29 mouse cellular contexts compared by ENCODE assay signal in the genomic region with DNA sequence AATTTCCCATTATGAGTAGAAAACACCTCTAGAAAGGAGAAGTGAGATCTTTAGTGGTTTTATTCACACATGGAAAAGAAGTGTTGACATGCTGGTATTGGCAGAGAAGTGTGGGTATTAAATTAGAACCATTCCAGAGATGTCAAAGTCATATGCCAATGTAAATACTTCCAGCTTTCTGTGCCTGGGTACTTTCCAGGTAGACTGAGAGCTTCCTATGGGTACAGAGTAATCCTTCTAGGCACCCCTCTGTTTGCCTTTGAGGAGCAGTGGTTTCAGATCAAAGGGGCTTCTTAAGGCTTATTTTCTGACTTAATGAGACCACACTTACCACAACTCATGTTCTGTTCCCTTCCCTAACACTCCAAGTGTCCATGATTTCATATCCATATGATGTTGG.
A peak's percentile ranks its signal among the peaks of the same experiment; 100 is the strongest.
DNase-seq lines count a peak whose midpoint lies in the region; ATAC-seq and TF ChIP-seq lines count a peak whose summit lies in the region.
"Had no signal": no experiment of that assay in that cellular context is flagged by ENCODE, and none has a peak within 500 bp of the region (broad histone marks: within the 10 kb centered on the region; RNA-seq: fewer than 3 reads in every experiment).

No protein-coding gene starts in this region.

- no peaks in the 10 kb centered on the region for H3K36me3 ChIP-seq in forebrain, embryonic 14.5 days (ENCODE audit: control insufficient read depth, insufficient read depth, low read length)
- H3K36me3 ChIP-seq in forebrain, embryonic 11.5 days (ENCODE audit: control insufficient read depth, insufficient read depth, low read length), result no peaks in the 10 kb centered on the region
- H3K36me3 ChIP-seq in limb, embryonic 13.5 days, result no peaks in the 10 kb centered on the region
- H3K36me3 ChIP-seq in limb, embryonic 10.5 days, result no peaks in the 10 kb centered on the region
- H3K36me3 ChIP-seq in limb, embryonic 15.5 days, result no peaks in the 10 kb centered on the region
- no peaks in the 10 kb centered on the region for H3K36me3 ChIP-seq in midbrain, embryonic 15.5 days (replicated peaks)
- H3K36me3 ChIP-seq: embryonic facial prominence, embryonic 13.5 days; heart, embryonic 10.5 days; heart, embryonic 13.5 days had no signal

- no peak for TF ChIP-seq CTCF in embryonic fibroblast, embryonic 13.5 days (IDR thresholded peaks at IDR 0.05; ENCODE audit: borderline replicate concordance, insufficient read depth, low read length)

- no peak overlapping the region for H3K27ac ChIP-seq in forebrain, embryonic 14.5 days (ENCODE audit: low read depth, low read length)
- no peak overlapping the region for H3K27ac ChIP-seq in forebrain, embryonic 11.5 days (ENCODE audit: low read depth, low read length)
- no peak overlapping the region for H3K27ac ChIP-seq in limb, embryonic 13.5 days
- no peak overlapping the region for H3K27ac ChIP-seq in limb, embryonic 10.5 days
- peak overlapping the region; percentile 94 for H3K27ac ChIP-seq in embryonic fibroblast, embryonic 13.5 days (ENCODE audit: insufficient read depth, low read length)
- H3K27ac ChIP-seq in limb, embryonic 15.5 days, result no peak overlapping the region
- H3K27ac ChIP-seq in midbrain, embryonic 15.5 days, result no peak overlapping the region
- H3K27ac ChIP-seq: embryonic facial prominence, embryonic 13.5 days; heart, adult 2 months; heart, embryonic 10.5 days; heart, embryonic 13.5 days; hindbrain, embryonic 14.5 days; hindbrain, postnatal 0 days had no signal

- no peak overlapping the region for H3K9ac ChIP-seq in forebrain, embryonic 14.5 days (ENCODE audit: low read length)
- H3K9ac ChIP-seq in forebrain, embryonic 11.5 days (ENCODE audit: low read length), result no peak overlapping the region
- H3K9ac ChIP-seq in limb, embryonic 13.5 days, result no peak overlapping the region
- no peak overlapping the region for H3K9ac ChIP-seq in limb, embryonic 15.5 days
- H3K9ac ChIP-seq in midbrain, embryonic 15.5 days, result no peak overlapping the region
- H3K9ac ChIP-seq: embryonic facial prominence, embryonic 13.5 days; heart, embryonic 13.5 days; hindbrain, embryonic 14.5 days had no signal

- H3K27me3 ChIP-seq in forebrain, embryonic 14.5 days (replicated peaks; ENCODE audit: control insufficient read depth, insufficient read depth, low read length), result no peaks in the 10 kb centered on the region
- H3K27me3 ChIP-seq in forebrain, embryonic 11.5 days (ENCODE audit: control insufficient read depth, insufficient read depth, low read length), result no peaks in the 10 kb centered on the region
- no peaks in the 10 kb centered on the region for H3K27me3 ChIP-seq in limb, embryonic 13.5 days
- no peaks in the 10 kb centered on the region for H3K27me3 ChIP-seq in limb, embryonic 10.5 days (ENCODE audit: low read depth, poor library complexity, severe bottlenecking)
- no peaks in the 10 kb centered on the region for H3K27me3 ChIP-seq in limb, embryonic 15.5 days
- H3K27me3 ChIP-seq in midbrain, embryonic 15.5 days (replicated peaks), result no peaks in the 10 kb centered on the region
- H3K27me3 ChIP-seq: embryonic facial prominence, embryonic 13.5 days; heart, embryonic 13.5 days had no signal

- no peak for TF ChIP-seq POLR2A in embryonic fibroblast, embryonic 13.5 days (IDR thresholded peaks at IDR 0.05; ENCODE audit: low read depth, low read length)

- H3K4me2 ChIP-seq in forebrain, embryonic 14.5 days (ENCODE audit: low read length), result no peak overlapping the region
- H3K4me2 ChIP-seq in forebrain, embryonic 11.5 days (ENCODE audit: low read depth, low read length, severe bottlenecking), result no peak overlapping the region
- no peak overlapping the region for H3K4me2 ChIP-seq in limb, embryonic 13.5 days (replicated peaks)
- H3K4me2 ChIP-seq in limb, embryonic 15.5 days, result no peak overlapping the region
- H3K4me2 ChIP-seq in midbrain, embryonic 15.5 days, result no peak overlapping the region
- H3K4me2 ChIP-seq: embryonic facial prominence, embryonic 13.5 days; heart, embryonic 13.5 days; hindbrain, embryonic 14.5 days had no signal

- DNase-seq in forebrain, embryonic 14.5 days (ENCODE audit: low spot score), result peak; percentile 19
- no peak for DNase-seq in forebrain, embryonic 11.5 days (ENCODE audit: low spot score)
- no peak for DNase-seq in limb, embryonic 10.5 days (ENCODE audit: low spot score)
- DNase-seq in liver, result no peak
- DNase-seq: adrenal gland, adult 8-10 months; adrenal gland, postnatal 25 days; cerebellum, adult 11 months; cerebellum, adult 2 months; cerebellum, adult 9-11 months; cerebellum, postnatal 25 days; gastrocnemius, postnatal 10 days; gastrocnemius, postnatal 36 days; heart, adult 2 months; heart, postnatal 14 days; heart, postnatal 4 days; kidney, adult 18-20 months had no signal

- H3K9me3 ChIP-seq in forebrain, embryonic 14.5 days (replicated peaks; ENCODE audit: control insufficient read depth, low read length), result no peaks in the 10 kb centered on the region
- H3K9me3 ChIP-seq in forebrain, embryonic 11.5 days (ENCODE audit: control insufficient read depth, low read length), result no peaks in the 10 kb centered on the region
- H3K9me3 ChIP-seq in limb, embryonic 13.5 days, result no peaks in the 10 kb centered on the region
- H3K9me3 ChIP-seq in limb, embryonic 10.5 days (replicated peaks), result no peaks in the 10 kb centered on the region
- H3K9me3 ChIP-seq in limb, embryonic 15.5 days, result no peaks in the 10 kb centered on the region
- no peaks in the 10 kb centered on the region for H3K9me3 ChIP-seq in midbrain, embryonic 15.5 days
- H3K9me3 ChIP-seq: embryonic facial prominence, embryonic 13.5 days; heart, embryonic 10.5 days; heart, embryonic 13.5 days had no signal

- no peak overlapping the region for H3K4me3 ChIP-seq in forebrain, embryonic 14.5 days (ENCODE audit: low read depth, low read length)
- H3K4me3 ChIP-seq in forebrain, embryonic 11.5 days (ENCODE audit: low read depth, low read length), result no peak overlapping the region
- no peak overlapping the region for H3K4me3 ChIP-seq in limb, embryonic 13.5 days
- H3K4me3 ChIP-seq in limb, embryonic 10.5 days, result no peak overlapping the region
- H3K4me3 ChIP-seq in embryonic fibroblast, embryonic 13.5 days (ENCODE audit: insufficient read depth, low read length), result no peak overlapping the region
- H3K4me3 ChIP-seq in limb, embryonic 15.5 days, result no peak overlapping the region
- no peak overlapping the region for H3K4me3 ChIP-seq in midbrain, embryonic 15.5 days
- H3K4me3 ChIP-seq: embryonic facial prominence, embryonic 13.5 days; heart, adult 2 months; heart, embryonic 10.5 days; heart, embryonic 13.5 days had no signal

- no peaks in the 10 kb centered on the region for H3K4me1 ChIP-seq in forebrain, embryonic 14.5 days (ENCODE audit: control insufficient read depth, insufficient read depth, low read length)
- H3K4me1 ChIP-seq in forebrain, embryonic 11.5 days (replicated peaks; ENCODE audit: control insufficient read depth, insufficient read depth, low read length), result 0 out of 2 replicates have a peak, but pooled peaks cover 2% of the 10 kb centered on the region
- H3K4me1 ChIP-seq in limb, embryonic 13.5 days, result no peaks in the 10 kb centered on the region
- no peaks in the 10 kb centered on the region for H3K4me1 ChIP-seq in limb, embryonic 10.5 days
- H3K4me1 ChIP-seq in embryonic fibroblast, embryonic 13.5 days (ENCODE audit: control insufficient read depth, insufficient read depth, low read length), result peaks cover 7% of the 10 kb centered on the region
- no peaks in the 10 kb centered on the region for H3K4me1 ChIP-seq in limb, embryonic 15.5 days
- no peaks in the 10 kb centered on the region for H3K4me1 ChIP-seq in midbrain, embryonic 15.5 days
- H3K4me1 ChIP-seq: heart, embryonic 10.5 days had no signal

- ATAC-seq in forebrain, embryonic 14.5 days, result peak; percentile 42; the same call in 1 of the 2 replicates
- no peak for ATAC-seq in forebrain, embryonic 11.5 days (replicated peaks; ENCODE audit: low FRiP score)
- peak; percentile 77 for ATAC-seq in limb, embryonic 13.5 days (ENCODE audit: low FRiP score, low read depth)
- peak; percentile 65; the same call in 1 of the 2 replicates for ATAC-seq in limb, embryonic 15.5 days (ENCODE audit: insufficient number of reproducible peaks, low FRiP score, low TSS enrichment, low read depth)
- ATAC-seq in midbrain, embryonic 15.5 days (replicated peaks), result no peak
- ATAC-seq: activated CD4-positive, CD25-positive, alpha-beta regulatory T cell, adult 4 months; CD4-positive, CD25-positive, alpha-beta regulatory T cell, adult 4 months; hindbrain, postnatal 0 days; inflammation-experienced regulatory T-cells, adult 6 months; intestine, embryonic 16.5 days had no signal

Comparison
In these comparisons a context has a peak if more than half of its experiments do, and no peak if none do; other contexts are left out.
1. ATAC-seq: peak in forebrain, embryonic 14.5 days (single experiment), limb, embryonic 13.5 days (single experiment) and limb, embryonic 15.5 days (single experiment); none in forebrain, embryonic 11.5 days (single experiment) and midbrain, embryonic 15.5 days (single experiment).